Mouse (Mus musculus) MEL (cell line): ENCODE measurements at regions not wholly inside any gene's neighbourhood (a gene's known extent, or its start where the extent isn't known, plus 50 kb on each side); places are given as distances from the start of the nearest gene placed in this dataset.

Experiments
- CTCF ChIP-seq, 3 experiments: IDR thresholded peaks in 2 of 3; conservative IDR thresholded peaks in 1 of 3; 2 replicates each; pipeline ENCODE4 v1.5.1; 2011 to 2012; ENCODE audit warnings: low read length in 3 of 3, low read depth in 2 of 3, mild to moderate bottlenecking in 2 of 3, improper control_type of control experiment in 1 of 3, inconsistent platforms in 1 of 3, mixed read lengths in 1 of 3, moderate library complexity in 1 of 3; ENCODE audit not compliant: control insufficient read depth in 1 of 3, insufficient read depth in 1 of 3, poor library complexity in 1 of 3, severe bottlenecking in 1 of 3
- E2F4 ChIP-seq: IDR thresholded peaks from 2 replicates; pipeline ENCODE4 v1.6.1; 2011; ENCODE audit warnings: low read depth, low read length, improper control_type of control experiment, borderline replicate concordance
- EP300 ChIP-seq, 2 experiments: IDR thresholded peaks; 2 replicates each; pipeline ENCODE4 v1.6.1; 2011; ENCODE audit warnings: improper control_type of control experiment in 2 of 2, low read length in 2 of 2, low read depth in 1 of 2, mild to moderate bottlenecking in 1 of 2
- GABPA ChIP-seq: IDR thresholded peaks from 2 replicates; pipeline ENCODE4 v1.6.1; 2012; ENCODE audit warnings: low read depth, mild to moderate bottlenecking, inconsistent platforms, low read length, improper control_type of control experiment, moderate library complexity
- MYC ChIP-seq: IDR thresholded peaks from 2 replicates; pipeline ENCODE4 v1.6.1; 2011; ENCODE audit warnings: low read depth, mild to moderate bottlenecking, low read length, improper control_type of control experiment, moderate library complexity
- NRF1 ChIP-seq: IDR thresholded peaks from 2 replicates; pipeline ENCODE4 v1.6.1; 2014; ENCODE audit warnings: low read depth, mild to moderate bottlenecking, inconsistent platforms, low read length, improper control_type of control experiment, moderate library complexity; ENCODE audit not compliant: poor library complexity, insufficient read depth, severe bottlenecking
- POLR2A ChIP-seq, 2 experiments: IDR thresholded peaks; 2 replicates each; pipeline ENCODE4 v1.6.1; 2011 to 2012; ENCODE audit warnings: low read length in 2 of 2, mild to moderate bottlenecking in 2 of 2, control low read depth in 1 of 2, improper control_type of control experiment in 1 of 2, low read depth in 1 of 2, moderate library complexity in 1 of 2; ENCODE audit not compliant: control insufficient read depth in 1 of 2, insufficient read depth in 1 of 2, poor library complexity in 1 of 2
- RAD21 ChIP-seq: IDR thresholded peaks from 2 replicates; pipeline ENCODE4 v1.6.1; 2011; ENCODE audit warnings: mild to moderate bottlenecking, low read depth, low read length, improper control_type of control experiment
- RCOR1 ChIP-seq: IDR thresholded peaks from 2 replicates; pipeline ENCODE4 v1.6.1; 2012; ENCODE audit warnings: low read depth, mild to moderate bottlenecking, inconsistent platforms, low read length, improper control_type of control experiment
- TAL1 ChIP-seq: IDR thresholded peaks from 2 replicates; pipeline ENCODE4 v1.6.1; 2012; ENCODE audit warnings: mild to moderate bottlenecking, inconsistent platforms, low read length, moderate library complexity, mixed read lengths
- ZKSCAN1 ChIP-seq: IDR thresholded peaks from 2 replicates; pipeline ENCODE4 v1.6.1; 2012; ENCODE audit warnings: low read depth, mild to moderate bottlenecking, inconsistent platforms, low read length, improper control_type of control experiment, moderate library complexity

GRCm38 (mm10) chr2:48480428-48481191, 333.3 kb upstream of the Acvr2a start:
- TF ChIP-seq RCOR1 (no peak), TAL1 (no peak), ZKSCAN1 (no peak), EP300 (IDR thresholded peaks at IDR 0.05; ENCODE audit: low read depth in 1 of 2, low read length in 2 of 2) (no peak), RAD21 (no peak), MYC (no peak), CTCF (IDR thresholded peaks at IDR 0.05 in 2 of 3, conservative IDR thresholded peaks at IDR 0.05 in 1 of 3; ENCODE audit: control insufficient read depth in 1 of 3, insufficient read depth in 1 of 3, low read depth in 2 of 3, low read length in 3 of 3, poor library complexity in 1 of 3, severe bottlenecking in 1 of 3) (no peak), E2F4 (no peak), POLR2A (IDR thresholded peaks at IDR 0.05; ENCODE audit: control insufficient read depth in 1 of 2, insufficient read depth in 1 of 2, low read depth in 1 of 2, low read length in 2 of 2, poor library complexity in 1 of 2) (no peak), NRF1 (no peak), GABPA (no peak)
